Mouse (Mus musculus) stomach, postnatal 0 days (tissue): ENCODE measurements at regions not wholly inside any gene's neighbourhood (a gene's known extent, or its start where the extent isn't known, plus 50 kb on each side); places are given as distances from the start of the nearest gene placed in this dataset.
A peak's percentile ranks its signal among the peaks of the same experiment; 100 is the strongest.

Source experiments
- ATAC-seq: fragments of 200-750 bp; cut with Nextera tagmentation; 2 replicates; pipeline ENCODE4 v1.8.0; 2017; ENCODE audit not compliant: low FRiP score, low TSS enrichment
- DNase-seq: peaks from one replicate; pipeline ENCODE4 v3.0.0-alpha.2; 2016; ENCODE audit warnings: low spot score
- H3K27ac ChIP-seq: fragments of 300-500 bp; sonication (generic); replicated peaks from 2 replicates; pipeline ENCODE4 v1.5.1; 2014; ENCODE audit warnings: mild to moderate bottlenecking, control low read depth
- H3K27me3 ChIP-seq: fragments of 300-500 bp; sonication (generic); 2 replicates; pipeline ENCODE4 v1.6.1; 2014; ENCODE audit warnings: low read length; ENCODE audit not compliant: control insufficient read depth, insufficient read depth
- H3K36me3 ChIP-seq: fragments of 300-500 bp; sonication (generic); 2 replicates; pipeline ENCODE4 v1.6.1; 2014; ENCODE audit warnings: low read length, mixed read lengths; ENCODE audit not compliant: control insufficient read depth, insufficient read depth
- H3K4me1 ChIP-seq: fragments of 300-500 bp; sonication (generic); replicated peaks from 2 replicates; pipeline ENCODE4 v1.6.1; 2014; ENCODE audit warnings: antibody characterized with exemption; ENCODE audit not compliant: control insufficient read depth, insufficient read depth
- H3K4me2 ChIP-seq: fragments of 300-500 bp; sonication (generic); replicated peaks from 2 replicates; pipeline ENCODE4 v1.6.1; 2014; ENCODE audit warnings: low read depth, mild to moderate bottlenecking, control low read depth, moderate library complexity
- H3K4me3 ChIP-seq: fragments of 300-500 bp; sonication (generic); 2 replicates; pipeline ENCODE4 v1.5.1; 2014; ENCODE audit warnings: low read depth, low read length, control low read depth
- H3K9ac ChIP-seq: fragments of 300-500 bp; sonication (generic); 2 replicates; pipeline ENCODE4 v1.6.1; 2014; ENCODE audit warnings: mild to moderate bottlenecking, low read length, control low read depth, mixed read lengths
- H3K9me3 ChIP-seq: fragments of 300-500 bp; sonication (generic); 2 replicates; pipeline ENCODE4 v1.6.1; 2016; ENCODE audit warnings: low read length; ENCODE audit not compliant: control insufficient read depth
- CTCF ChIP-seq: IDR thresholded peaks from 2 replicates; pipeline ENCODE4 v1.5.1; 2016; ENCODE audit warnings: antibody characterized with exemption, low read depth, mild to moderate bottlenecking, moderate library complexity
- EP300 ChIP-seq: optimal IDR thresholded peaks from 2 replicates; pipeline ENCODE3; 2016; ENCODE audit warnings: antibody characterized with exemption
- WGBS: fragments of 180-500 bp; shearing (Covaris S2); extraction: QIAGEN DNeasy Blood & Tissue Kit; methylation state at CpG from one replicate; pipeline ENCODE4 v1.1.7; 2014; 5-methylcytosine and 5-hydroxymethylcytosine counted together

DNA sequence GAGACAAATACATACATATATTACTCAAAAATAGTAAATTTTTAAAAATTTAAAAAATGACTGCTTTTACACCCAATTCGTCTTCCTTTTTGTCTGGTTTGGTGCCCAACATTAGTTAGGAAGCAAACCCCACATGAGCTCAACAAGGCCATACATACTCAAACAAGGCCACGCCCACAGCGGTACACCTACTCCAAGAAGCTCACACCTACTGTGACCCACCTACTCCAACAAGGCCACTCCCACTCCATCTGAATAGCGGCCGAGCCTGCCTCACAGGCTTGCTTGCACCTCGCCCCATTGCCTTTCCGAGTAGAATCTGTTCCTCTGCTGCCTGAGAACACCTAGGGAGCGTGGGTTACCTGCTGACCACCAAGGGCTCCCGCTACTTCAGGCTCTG, 66.4 kb upstream of the Unc5a start:
- Histone ChIP-seq H3K27ac (no peak overlapping the region), H3K4me3 (no peak overlapping the region), H3K36me3 (no peaks in the 10 kb centered on the region), H3K9me3 (no peaks in the 10 kb centered on the region), H3K27me3 (no peaks in the 10 kb centered on the region), H3K9ac (no peak overlapping the region), H3K4me1 (no peaks in the 10 kb centered on the region), H3K4me2 (no peak overlapping the region)
- DNase-seq (no peak), ATAC-seq (0 out of 2 replicates have a peak, but pooled peaks have one; percentile 27)
- no peak for TF ChIP-seq CTCF
- no peak for TF ChIP-seq EP300
- WGBS, result 42% methylated on average over 9 of the region's 9 CpGs

DNA sequence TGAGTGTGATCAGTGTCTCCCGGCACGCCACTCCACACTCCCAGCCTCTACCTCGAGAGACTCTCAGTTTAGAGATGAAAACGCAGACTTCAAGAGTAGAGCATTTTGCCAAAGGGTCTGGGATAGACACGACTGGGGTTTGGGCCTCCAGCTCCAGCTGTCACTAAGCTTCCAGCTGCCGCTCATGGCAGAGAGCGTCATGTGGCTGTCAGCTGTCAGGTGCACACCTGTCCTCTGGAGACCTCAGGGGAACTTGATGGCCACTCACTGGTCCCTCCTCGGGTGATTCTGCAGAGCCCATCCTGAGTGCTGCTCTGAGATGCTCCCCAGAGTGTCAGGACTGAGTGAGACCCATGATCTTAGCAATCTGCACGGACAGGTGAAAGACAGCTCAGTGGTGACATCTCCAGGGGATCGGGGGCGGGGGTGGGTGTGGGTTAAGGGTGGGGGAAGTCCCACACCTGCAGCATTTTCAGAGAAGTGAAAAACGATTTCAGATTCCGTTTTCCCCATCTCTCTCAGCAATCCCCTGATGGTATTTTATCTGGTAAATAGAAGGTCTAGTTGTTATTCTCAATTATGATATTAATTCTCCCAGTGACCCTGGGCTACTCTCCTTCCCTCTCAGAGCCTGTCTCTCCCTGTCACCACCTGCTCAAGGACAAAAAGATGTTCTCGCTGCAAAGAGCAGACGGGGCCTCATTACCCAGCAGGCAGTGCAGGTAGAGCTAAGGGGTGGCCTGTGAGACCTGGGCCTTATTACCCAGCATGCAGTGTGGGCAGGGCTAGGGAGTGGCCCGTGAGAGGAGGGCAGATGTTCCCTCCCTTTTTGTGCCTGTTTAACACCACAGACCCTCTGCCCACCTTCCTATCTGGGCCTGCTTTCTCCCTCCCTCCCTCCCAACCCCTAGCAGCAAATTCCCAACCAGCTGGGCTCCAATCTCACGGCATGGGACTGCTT, 65.2 kb upstream of the Unc5a start:
- Histone ChIP-seq H3K9ac (no peak overlapping the region), H3K4me3 (no peak overlapping the region), H3K4me2 (no peak overlapping the region), H3K36me3 (no peaks in the 10 kb centered on the region), H3K27me3 (no peaks in the 10 kb centered on the region), H3K9me3 (no peaks in the 10 kb centered on the region), H3K27ac (no peak overlapping the region), H3K4me1 (no peaks in the 10 kb centered on the region)
- DNase-seq (no peak), ATAC-seq (no peak)
- no peak for TF ChIP-seq CTCF
- no peak for TF ChIP-seq EP300
- 55% methylated on average over 17 of the region's 17 CpGs for WGBS

DNA sequence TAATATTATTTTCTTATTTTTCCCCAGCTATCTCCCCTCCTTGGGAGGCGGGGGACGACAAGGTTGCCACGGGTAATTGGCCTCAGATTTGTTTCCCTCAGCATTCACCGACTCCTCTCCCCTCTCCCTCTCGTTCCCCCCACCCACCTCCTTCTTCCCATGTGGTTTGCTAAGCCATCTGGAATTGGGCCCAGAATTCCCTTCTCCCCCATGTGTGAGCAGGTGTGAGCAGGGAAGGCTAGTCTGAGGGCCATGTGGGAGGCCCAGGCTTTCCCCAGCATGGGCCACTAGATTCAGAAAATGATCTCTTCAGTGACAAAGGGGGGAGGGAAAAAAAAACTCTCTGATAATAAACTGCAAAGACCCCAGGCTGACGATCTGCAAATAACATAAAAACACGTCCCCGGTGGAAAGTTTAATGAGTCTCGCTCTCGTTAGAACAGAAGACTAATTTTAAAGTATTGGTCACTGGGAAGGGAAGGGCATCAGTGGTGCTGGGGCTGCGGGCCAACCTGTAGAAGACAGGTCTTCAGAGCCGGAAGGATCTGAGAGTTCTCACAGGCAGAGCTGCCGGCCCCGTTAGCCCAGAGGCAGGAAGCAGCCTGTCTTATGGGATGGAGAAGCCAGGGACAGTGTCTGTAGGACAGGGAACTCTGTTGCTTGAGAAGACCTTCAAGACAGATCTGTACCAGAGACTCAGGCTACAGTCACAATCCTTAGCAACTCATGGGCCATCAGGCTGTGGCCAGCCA, 64.3 kb upstream of the Unc5a start:
- 58% methylated on average over 14 of the region's 14 CpGs for WGBS
- Histone ChIP-seq H3K27ac (no peak overlapping the region), H3K4me2 (no peak overlapping the region), H3K27me3 (no peaks in the 10 kb centered on the region), H3K9me3 (no peaks in the 10 kb centered on the region), H3K36me3 (no peaks in the 10 kb centered on the region), H3K4me1 (no peaks in the 10 kb centered on the region), H3K4me3 (no peak overlapping the region), H3K9ac (no peak overlapping the region)
- TF ChIP-seq EP300, result no peak
- no peak for TF ChIP-seq CTCF
- ATAC-seq, result no peak
- DNase-seq, result no peak

DNA sequence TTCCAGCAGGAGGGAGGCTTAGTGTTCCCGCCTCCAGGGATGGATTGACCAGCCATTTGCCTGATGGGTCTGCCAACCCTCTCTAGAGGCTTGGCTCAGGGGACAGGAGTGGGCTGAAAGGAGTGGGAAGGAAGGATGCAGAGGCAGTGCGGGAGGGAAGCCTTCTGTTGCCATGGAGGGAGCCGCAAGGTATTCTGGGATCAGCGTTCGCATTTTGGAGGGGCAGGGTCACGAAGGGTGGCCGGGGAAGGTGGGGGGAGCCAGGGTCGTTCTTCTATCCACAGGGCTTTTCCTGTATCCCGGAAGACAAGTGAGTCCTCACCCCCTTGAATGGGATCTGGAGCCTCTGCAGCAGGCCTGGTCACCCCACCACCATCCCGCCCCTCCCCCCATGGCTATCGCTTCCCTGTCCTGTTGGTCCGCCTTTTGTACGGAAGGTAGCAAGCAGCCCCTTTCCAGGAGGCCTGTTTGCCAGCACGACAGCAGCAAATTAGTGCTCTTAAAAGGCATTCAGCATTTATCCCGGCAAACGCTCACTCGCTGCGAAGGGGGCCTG, 61.8 kb upstream of the Unc5a start:
- Histone ChIP-seq H3K4me1 (no peaks in the 10 kb centered on the region), H3K4me3 (no peak overlapping the region), H3K9ac (no peak overlapping the region), H3K27ac (no peak overlapping the region), H3K4me2 (no peak overlapping the region), H3K9me3 (no peaks in the 10 kb centered on the region), H3K27me3 (no peaks in the 10 kb centered on the region), H3K36me3 (no peaks in the 10 kb centered on the region)
- TF ChIP-seq EP300 (no peak), CTCF (no peak)
- DNase-seq, result no peak
- 19% methylated on average over 18 of the region's 18 CpGs for WGBS
- no peak for ATAC-seq

DNA sequence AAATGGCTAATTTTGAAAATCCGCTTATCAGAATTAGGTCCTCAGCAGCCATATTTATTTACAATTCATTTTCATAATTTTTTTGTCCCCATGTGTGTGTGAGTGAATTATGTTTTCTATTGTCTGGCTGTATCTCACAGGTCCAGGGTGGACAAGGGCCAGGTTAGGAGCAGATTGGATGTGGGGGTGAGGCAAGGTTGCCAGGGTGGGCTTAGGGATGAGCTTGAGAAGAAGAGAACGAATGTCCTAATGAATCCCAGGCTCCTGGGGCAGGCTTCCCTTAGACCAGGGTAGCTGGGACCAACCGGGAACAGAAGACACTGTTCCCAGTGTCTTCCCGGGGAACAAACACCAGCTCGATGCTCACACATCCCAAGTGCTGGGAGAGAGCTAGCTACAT, 61.2 kb upstream of the Unc5a start:
- ATAC-seq, result no peak
- H3K4me1 ChIP-seq, result no peaks in the 10 kb centered on the region
- no peaks in the 10 kb centered on the region for H3K9me3 ChIP-seq
- TF ChIP-seq EP300, result no peak
- no peak for TF ChIP-seq CTCF
- H3K36me3 ChIP-seq, result no peaks in the 10 kb centered on the region
- no peaks in the 10 kb centered on the region for H3K27me3 ChIP-seq
- no peak overlapping the region for H3K4me2 ChIP-seq
- no peak overlapping the region for H3K9ac ChIP-seq
- no peak for DNase-seq
- H3K4me3 ChIP-seq, result no peak overlapping the region
- 54% methylated on average over 5 of the region's 5 CpGs for WGBS
- H3K27ac ChIP-seq, result no peak overlapping the region
